Mouse (Mus musculus) megakaryocyte-erythroid progenitor cell, adult 5-6 weeks (primary cell): Measurements from ENCODE around the gene Myl7. TPM values are rescaled to one million over a fixed set of nuclear protein-coding genes. Genes with fewer than 3 reads are reported as not detected.

ENCODE experiments used
- ATAC-seq: replicated peaks from 2 replicates; pipeline ENCODE4 v1.8.0; 2016; ENCODE audit warnings: mild to moderate bottlenecking, inconsistent platforms; ENCODE audit not compliant: severe bottlenecking, poor library complexity, low FRiP score, low TSS enrichment
- total RNA-seq, 2 experiments: library from RNA; stranded (forward) in 1 of 2; stranded (reverse) in 1 of 2; fragments of 200-1000, 215-1000 nt in 1 of 2; fragments of >200 nt in 1 of 2; fragmentation: Nextera tagmentation in 1 of 2; gene quantifications; 2 replicates each; pipeline ENCODE4 v1.2.3; 2014 to 2017

The Myl7 gene
- total RNA-seq, 2 experiments from 2014 or later = not detected

- no peak for ATAC-seq
These were observed 25.4 kb downstream of the Myl7 start for GRCm38 (mm10) chr11:5873192-5873591.

GRCm38 (mm10) chr11:5872707-5873106 lies 25.9 kb downstream of the Myl7 start:
- ATAC-seq = no peak

- no peak for ATAC-seq
These were observed 28.5 kb downstream of the Myl7 start for GRCm38 (mm10) chr11:5870069-5870468.

- no peak for ATAC-seq
These were observed 29.3 kb downstream of the Myl7 start for GRCm38 (mm10) chr11:5869331-5869730.

- ATAC-seq = no peak
These were observed 30.3 kb downstream of the Myl7 start for GRCm38 (mm10) chr11:5868324-5868723.

GRCm38 (mm10) chr11:5867196-5867595 lies 31.4 kb downstream of the Myl7 start:
- no peak for ATAC-seq

GRCm38 (mm10) chr11:5862394-5863105 lies 36.0 kb downstream of the Myl7 start:
- ATAC-seq = no peak

GRCm38 (mm10) chr11:5861678-5862393 lies 36.7 kb downstream of the Myl7 start, which contains the start of gene Aebp1:
Aebp1 (plus strand) TSS chr11:5861947.
- no peak for ATAC-seq

- ATAC-seq = no peak
These were observed 37.9 kb downstream of the Myl7 start for GRCm38 (mm10) chr11:5860639-5861038.

GRCm38 (mm10) chr11:5859883-5860550 lies 38.6 kb downstream of the Myl7 start:
- no peak for ATAC-seq

- no peak for ATAC-seq
These were observed 39.9 kb downstream of the Myl7 start for GRCm38 (mm10) chr11:5858723-5859122.

GRCm38 (mm10) chr11:5856479-5857130 lies 42.0 kb downstream of the Myl7 start:
- no peak for ATAC-seq

- ATAC-seq = no peak
These were observed 42.7 kb downstream of the Myl7 start for GRCm38 (mm10) chr11:5855902-5856301.

GRCm38 (mm10) chr11:5855481-5855880 lies 43.1 kb downstream of the Myl7 start:
- no peak for ATAC-seq

GRCm38 (mm10) chr11:5852314-5852713 lies 46.3 kb downstream of the Myl7 start:
- no peak for ATAC-seq

GRCm38 (mm10) chr11:5851021-5851736 lies 47.4 kb downstream of the Myl7 start:
- ATAC-seq = no peak

GRCm38 (mm10) chr11:5850452-5850851 lies 48.1 kb downstream of the Myl7 start:
- no peak for ATAC-seq

GRCm38 (mm10) chr11:5849316-5849715 lies 49.3 kb downstream of the Myl7 start:
- ATAC-seq = no peak

- no peak for ATAC-seq
These were observed 49.8 kb downstream of the Myl7 start for GRCm38 (mm10) chr11:5848741-5849140.
